Mouse (Mus musculus) liver, postnatal 0 days (tissue): ENCODE data around the gene Crxos. TPM values are rescaled to one million over a fixed set of nuclear protein-coding genes. Genes with fewer than 3 reads are reported as not detected.
A peak's percentile ranks its signal among the peaks of the same experiment; 100 is the strongest.

Experiments
- ATAC-seq: fragments of 200-750 bp; cut with Nextera tagmentation; 2 replicates; pipeline ENCODE4 v1.8.0; 2017; ENCODE audit warnings: mild to moderate bottlenecking, moderate library complexity
- DNase-seq: peaks from one replicate; pipeline ENCODE4 v3.0.0-alpha.2; 2016
- H3K27ac ChIP-seq: fragments of 300-500 bp; sonication (generic); 2 replicates; pipeline ENCODE4 v1.5.1; 2014; ENCODE audit warnings: antibody characterized with exemption, moderate library complexity, mild to moderate bottlenecking, low read depth
- H3K27me3 ChIP-seq: fragments of 300-500 bp; sonication (generic); 2 replicates; pipeline ENCODE4 v1.6.1; 2014; ENCODE audit warnings: low read length, control low read depth, mixed read lengths; ENCODE audit not compliant: insufficient read depth
- H3K36me3 ChIP-seq: fragments of 300-500 bp; sonication (generic); replicated peaks from 2 replicates; pipeline ENCODE4 v1.6.1; 2014; ENCODE audit warnings: mild to moderate bottlenecking, control low read depth, low read length, moderate library complexity, mixed read lengths; ENCODE audit not compliant: insufficient read depth
- H3K4me1 ChIP-seq: fragments of 300-500 bp; sonication (generic); 2 replicates; pipeline ENCODE4 v1.6.1; 2014; ENCODE audit warnings: antibody characterized with exemption, mild to moderate bottlenecking, control low read depth; ENCODE audit not compliant: insufficient read depth
- H3K4me2 ChIP-seq: fragments of 300-500 bp; sonication (generic); 2 replicates; pipeline ENCODE4 v1.6.1; 2014; ENCODE audit warnings: low read depth, mild to moderate bottlenecking, low read length, moderate library complexity, mixed read lengths
- H3K4me3 ChIP-seq: fragments of 300-500 bp; sonication (generic); 2 replicates; pipeline ENCODE4 v1.5.1; 2014; ENCODE audit warnings: low read depth, low read length
- H3K9ac ChIP-seq: fragments of 300-500 bp; sonication (generic); replicated peaks from 2 replicates; pipeline ENCODE4 v1.6.1; 2014; ENCODE audit warnings: mild to moderate bottlenecking, moderate library complexity
- H3K9me3 ChIP-seq: fragments of 300-500 bp; sonication (generic); 2 replicates; pipeline ENCODE4 v1.6.1; 2016; ENCODE audit warnings: mild to moderate bottlenecking, control low read depth, low read length, mixed read lengths
- CTCF ChIP-seq: sonication (generic); IDR thresholded peaks from 2 replicates; pipeline ENCODE4 v1.5.1; 2016; ENCODE audit warnings: antibody characterized with exemption, low read depth
- EP300 ChIP-seq: IDR thresholded peaks from 2 replicates; pipeline ENCODE4 v1.6.1; 2016; ENCODE audit warnings: antibody characterized with exemption, low read depth, mild to moderate bottlenecking
- WGBS: fragments of 180-500 bp; shearing (Covaris S2); extraction: QIAGEN DNeasy Blood & Tissue Kit; methylation state at CpG from one replicate; pipeline ENCODE4 v1.1.7; 2014; ENCODE audit not compliant: insufficient replicate concordance; 5-methylcytosine and 5-hydroxymethylcytosine counted together
- polyA plus RNA-seq: library from polyadenylated mRNA; unstranded; fragments of >200 nt; fragmentation: Nextera tagmentation; extraction: Ambion mirVana; gene quantifications from 2 replicates; pipeline ENCODE4 v1.2.1, GENCODE M21; 2015

The Crxos gene
- polyA plus RNA-seq, 1 experiment from 2014 or later = not detected

DNA sequence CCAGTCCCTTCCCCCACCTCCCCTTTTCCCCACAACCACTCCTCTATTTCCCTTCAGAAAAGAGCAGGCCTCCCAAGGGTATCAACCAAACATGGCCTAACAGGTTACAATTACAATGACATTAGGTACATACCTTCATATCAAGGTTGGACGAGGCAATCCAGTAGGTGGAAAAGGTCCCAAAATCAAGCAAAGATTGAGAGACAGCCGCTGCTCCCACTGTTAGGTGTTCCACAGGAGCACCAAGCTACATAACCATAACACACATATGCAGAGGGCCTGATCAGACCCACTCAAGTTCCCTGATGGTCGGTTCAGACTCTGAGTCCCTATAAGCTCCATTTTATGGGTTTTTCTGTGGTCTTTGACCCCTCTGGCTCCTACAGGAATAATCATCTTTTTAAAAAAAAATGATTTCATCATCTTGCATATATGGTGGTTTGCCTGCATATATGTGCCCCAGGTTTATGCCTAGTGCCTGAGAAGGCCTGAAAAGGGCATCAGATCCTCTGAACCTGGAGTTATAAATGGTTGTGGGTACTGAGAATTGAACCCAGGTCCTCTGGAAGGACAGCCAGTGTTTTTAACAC lies 33.8 kb downstream of the Crxos start:
- H3K27me3 ChIP-seq = no peaks in the 10 kb centered on the region
- no peak overlapping the region for H3K4me2 ChIP-seq
- ATAC-seq = no peak
- peaks cover 12% of the 10 kb centered on the region for H3K4me1 ChIP-seq
- no peak for DNase-seq
- TF ChIP-seq EP300 = no peak
- TF ChIP-seq CTCF = no peak
- WGBS = 67% methylated on average over 3 of the region's 3 CpGs
- H3K9me3 ChIP-seq = no peaks in the 10 kb centered on the region
- peaks cover 16% of the 10 kb centered on the region; the same call in 1 of the 2 replicates for H3K36me3 ChIP-seq
- H3K27ac ChIP-seq = no peak overlapping the region
- H3K4me3 ChIP-seq = no peak overlapping the region
- no peak overlapping the region for H3K9ac ChIP-seq

DNA sequence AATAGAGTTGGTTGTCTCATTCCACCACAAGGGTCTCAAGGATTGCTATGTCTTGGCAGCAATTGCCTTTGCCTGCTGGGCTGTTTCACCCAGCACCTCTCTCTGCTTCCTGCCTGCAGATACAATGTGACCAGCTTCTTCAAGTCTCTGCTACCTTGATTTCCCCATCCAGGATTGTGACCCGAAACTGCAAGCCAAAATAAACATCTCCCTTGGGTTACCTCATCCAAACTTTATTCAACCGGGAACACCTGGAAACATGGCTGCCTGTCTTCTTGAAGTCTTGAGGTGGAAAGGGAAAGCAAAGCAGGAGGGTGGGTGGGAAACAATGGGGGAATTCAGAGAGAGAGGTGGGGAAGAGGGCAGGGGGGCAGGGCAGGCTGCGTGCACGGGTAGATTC lies 34.6 kb downstream of the Crxos start:
- no peak overlapping the region for H3K4me3 ChIP-seq
- TF ChIP-seq EP300 (no peak), CTCF (no peak)
- H3K27me3 ChIP-seq = no peaks in the 10 kb centered on the region
- peaks cover 14% of the 10 kb centered on the region for H3K4me1 ChIP-seq
- no peak overlapping the region for H3K4me2 ChIP-seq
- 78% methylated on average over 4 of the region's 4 CpGs for WGBS
- H3K36me3 ChIP-seq = peaks cover 16% of the 10 kb centered on the region; the same call in 1 of the 2 replicates
- ATAC-seq (no peak), DNase-seq (no peak)
- H3K9ac ChIP-seq = no peak overlapping the region
- H3K9me3 ChIP-seq = no peaks in the 10 kb centered on the region
- no peak overlapping the region for H3K27ac ChIP-seq

DNA sequence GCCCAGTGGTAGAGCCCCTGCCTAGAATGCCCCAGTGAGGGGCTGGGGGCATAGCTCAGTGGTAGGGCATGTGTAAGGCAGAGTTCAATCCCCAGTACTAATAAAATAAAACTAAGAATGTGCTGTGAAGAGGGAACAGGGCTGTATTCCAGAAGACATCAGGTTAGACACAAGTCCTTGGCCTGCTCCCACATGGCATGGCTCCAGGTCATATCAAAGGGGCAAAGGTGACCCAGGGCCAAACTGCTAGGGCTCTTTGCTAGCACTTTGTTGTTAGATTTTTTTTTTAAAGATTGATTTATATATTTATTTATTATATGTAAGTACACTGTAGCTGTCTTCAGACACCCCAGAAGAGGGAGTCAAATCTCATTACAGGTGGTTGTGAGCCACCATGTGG lies 36.0 kb downstream of the Crxos start:
- ATAC-seq (no peak), DNase-seq (peak; percentile 39)
- Histone ChIP-seq H3K4me3 (no peak overlapping the region), H3K9me3 (no peaks in the 10 kb centered on the region), H3K27me3 (0 out of 2 replicates have a peak, but pooled peaks cover under 1% of the 10 kb centered on the region), H3K4me2 (no peak overlapping the region), H3K27ac (no peak overlapping the region), H3K4me1 (peaks cover 21% of the 10 kb centered on the region), H3K9ac (no peak overlapping the region), H3K36me3 (peaks cover 16% of the 10 kb centered on the region; the same call in 1 of the 2 replicates)
- no peak for TF ChIP-seq CTCF

DNA sequence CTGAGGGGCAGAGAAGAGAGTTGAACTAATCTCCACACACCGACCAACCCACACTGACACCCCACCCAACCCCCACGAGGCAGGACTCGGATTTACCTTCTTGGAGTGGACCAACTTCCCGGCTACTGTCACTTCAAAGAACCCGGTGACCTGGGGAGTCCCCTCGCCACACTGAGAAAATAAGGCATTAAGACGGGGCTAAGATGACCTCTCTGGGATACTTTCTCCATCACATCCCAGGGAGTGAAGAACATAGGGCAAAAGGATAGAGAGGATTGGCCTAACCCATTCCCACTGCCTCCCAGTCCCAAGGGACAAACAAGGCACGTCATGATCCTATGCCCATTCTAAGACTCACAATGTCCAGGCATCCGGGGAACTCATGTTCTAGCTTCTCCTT lies 37.5 kb downstream of the Crxos start:
- Histone ChIP-seq H3K4me3 (no peak overlapping the region), H3K27ac (no peak overlapping the region), H3K4me2 (no peak overlapping the region)

DNA sequence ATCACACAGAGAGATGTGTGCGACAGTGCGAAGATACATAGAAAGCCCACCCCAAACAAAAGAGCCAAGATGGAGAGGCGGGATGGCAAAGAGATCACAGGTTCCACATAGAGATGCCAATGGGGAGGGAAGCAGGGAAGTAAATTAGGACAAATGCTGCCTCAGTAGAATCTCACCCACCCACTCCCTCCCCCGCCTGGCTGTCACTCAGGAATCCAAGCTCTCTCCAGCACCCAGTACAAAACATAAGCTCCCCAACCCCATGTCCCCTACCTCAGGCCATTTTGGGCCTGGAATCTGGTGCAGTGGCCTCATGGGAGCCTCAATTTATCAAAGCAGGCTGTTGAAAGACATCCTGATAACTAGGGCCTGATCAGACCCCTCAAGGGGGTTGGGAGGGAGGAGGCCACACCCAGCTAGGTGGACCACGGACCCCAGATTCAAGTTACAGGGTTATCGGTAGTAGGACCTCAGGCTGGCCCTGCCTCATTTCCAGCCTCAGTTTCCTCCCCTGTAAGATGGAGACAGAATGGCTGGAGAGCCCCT lies 38.3 kb downstream of the Crxos start:
- 0 out of 2 replicates have a peak, but pooled peaks cover 4% of the 10 kb centered on the region for H3K27me3 ChIP-seq
- no peaks in the 10 kb centered on the region for H3K9me3 ChIP-seq
- no peak for TF ChIP-seq EP300
- no peak for TF ChIP-seq CTCF
- H3K4me3 ChIP-seq = peak overlapping the region; percentile 68
- no peak for DNase-seq
- 89% methylated on average over 5 of the region's 6 CpGs for WGBS
- no peak for ATAC-seq
- peaks cover 16% of the 10 kb centered on the region; the same call in 1 of the 2 replicates for H3K36me3 ChIP-seq
- H3K4me2 ChIP-seq = peak overlapping the region; percentile 89
- peaks cover 21% of the 10 kb centered on the region for H3K4me1 ChIP-seq
- H3K27ac ChIP-seq = no peak overlapping the region
- H3K9ac ChIP-seq = peak overlapping the region; percentile 85; the same call in 1 of the 2 replicates

More for the DNA sequence above, 37.5 kb downstream of the Crxos start:
- H3K9ac ChIP-seq = no peak overlapping the region
- no peaks in the 10 kb centered on the region for H3K9me3 ChIP-seq
- peaks cover 16% of the 10 kb centered on the region; the same call in 1 of the 2 replicates for H3K36me3 ChIP-seq
- DNase-seq (no peak), ATAC-seq (no peak)
- H3K4me1 ChIP-seq = peaks cover 21% of the 10 kb centered on the region
- 89% methylated on average over 9 of the region's 9 CpGs for WGBS
- 0 out of 2 replicates have a peak, but pooled peaks cover 4% of the 10 kb centered on the region for H3K27me3 ChIP-seq
- TF ChIP-seq EP300 = no peak
- no peak for TF ChIP-seq CTCF

DNA sequence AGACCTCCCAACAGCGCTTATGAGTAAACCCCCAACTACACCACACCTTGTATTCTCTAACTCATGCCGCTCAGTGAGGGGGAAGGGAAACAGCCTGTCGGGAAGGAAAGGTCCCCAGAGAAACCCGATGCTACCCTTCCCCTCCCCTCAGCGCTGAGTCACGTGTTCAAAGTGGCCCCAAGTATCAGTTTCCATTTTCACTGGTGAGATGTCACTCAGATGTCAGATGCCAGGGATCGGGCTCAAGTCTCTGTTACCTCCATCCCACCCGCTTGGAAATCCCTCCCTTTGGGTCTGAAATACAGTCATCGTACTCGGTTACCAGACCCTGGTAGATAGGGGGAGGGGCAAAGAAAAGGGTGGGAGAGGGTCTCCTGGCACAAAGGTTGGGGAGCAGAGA lies 39.4 kb downstream of the Crxos start:
- peak overlapping the region; percentile 89 for H3K4me2 ChIP-seq
- H3K9me3 ChIP-seq = no peaks in the 10 kb centered on the region
- H3K27me3 ChIP-seq = 0 out of 2 replicates have a peak, but pooled peaks cover 4% of the 10 kb centered on the region
- peaks cover 21% of the 10 kb centered on the region for H3K4me1 ChIP-seq
- peak overlapping the region; percentile 68 for H3K4me3 ChIP-seq
- ATAC-seq (peak; percentile 52), DNase-seq (peak; percentile 51)
- H3K27ac ChIP-seq = peak overlapping the region; percentile 77
- WGBS = 1% methylated on average over 10 of the region's 10 CpGs
- no peak for TF ChIP-seq CTCF
- no peak for TF ChIP-seq EP300
- H3K36me3 ChIP-seq = peaks cover 15% of the 10 kb centered on the region; the same call in 1 of the 2 replicates
- peak overlapping the region; percentile 85 for H3K9ac ChIP-seq
